Mouse (Mus musculus): Measurements from ENCODE around the gene Olfr24. TPM values are rescaled to one million over a fixed set of nuclear protein-coding genes. Genes with fewer than 3 reads are reported as not detected.
A peak's percentile ranks its signal among the peaks of the same experiment; 100 is the strongest.
"Not testable (repeated sequence)": the region's sequence is repeated elsewhere in the genome, so short reads cannot be mapped to it uniquely, and the experiment has no call there.

Gene Olfr24
- not detected in 2 replicates for polyA plus RNA-seq (2014; fragmentation: Nextera tagmentation; extraction: Ambion mirVana)

DNA sequence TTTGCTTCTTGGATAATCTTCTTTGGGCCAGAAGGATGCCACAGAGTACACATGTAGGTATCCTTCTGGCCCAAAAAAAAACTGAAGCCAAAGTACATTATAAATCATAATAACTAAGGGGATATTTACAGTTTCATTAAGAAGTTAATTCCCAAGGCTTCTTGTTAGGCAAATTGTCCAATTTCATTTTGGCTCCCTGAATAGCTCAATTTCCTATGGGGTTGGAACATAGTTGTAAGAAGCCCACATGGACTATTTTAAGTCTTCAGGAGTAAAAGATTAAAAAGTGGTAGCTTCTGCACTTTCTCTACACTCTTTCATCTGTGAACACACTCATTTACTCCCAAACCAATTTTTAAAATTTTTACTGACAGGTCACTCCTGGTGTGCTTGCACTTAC lies at the start of gene Olfr24:
Olfr24 (minus strand) TSS at position 101 of the 400 bp plus-strand sequence.
- no peak for ATAC-seq (replicated peaks; ENCODE audit: insufficient number of reproducible peaks, low FRiP score, low TSS enrichment, low read depth)

DNA sequence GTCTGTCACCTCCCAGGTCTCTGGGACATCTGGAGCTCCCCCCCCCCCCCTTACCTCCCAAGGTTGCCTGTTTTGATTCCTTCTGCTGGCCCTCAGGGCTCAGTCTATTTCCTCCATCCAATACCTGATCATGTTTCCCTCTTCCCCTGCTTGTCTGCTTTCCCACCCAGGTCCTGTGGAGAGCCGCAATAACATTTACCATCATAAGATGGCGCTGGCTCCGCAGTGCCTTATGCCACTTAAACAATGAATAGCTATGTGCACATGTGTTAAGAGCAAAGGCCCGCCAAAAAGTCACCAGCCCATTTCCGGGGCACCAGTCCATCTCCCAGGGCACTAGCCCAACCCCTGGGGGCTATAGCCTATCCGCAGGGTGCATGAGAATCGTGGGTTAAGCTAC lies 21.5 kb upstream of the Olfr24 start:
- Histone ChIP-seq H3K36me3 (replicated peaks; ENCODE audit: control insufficient read depth, insufficient read depth, low read depth, low read length) (no peaks in the 10 kb centered on the region), H3K4me2 (ENCODE audit: low read depth, low read length) (no peak overlapping the region), H3K27me3 (ENCODE audit: control insufficient read depth, insufficient read depth, low read length) (no peaks in the 10 kb centered on the region), H3K27ac (replicated peaks; ENCODE audit: low read depth, low read length) (no peak overlapping the region), H3K9me3 (replicated peaks; ENCODE audit: control insufficient read depth, low read length) (no peaks in the 10 kb centered on the region; the same call in 1 of the 2 replicates), H3K9ac (replicated peaks; ENCODE audit: low read length) (no peak overlapping the region), H3K4me3 (ENCODE audit: low read depth, low read length) (no peak overlapping the region), H3K4me1 (ENCODE audit: control insufficient read depth, insufficient read depth, low read length) (no peaks in the 10 kb centered on the region)
- DNase-seq (ENCODE audit: low spot score) (no peak), ATAC-seq (replicated peaks; ENCODE audit: insufficient number of reproducible peaks, low FRiP score, low TSS enrichment, low read depth) (no peak)
- 53% methylated on average over 7 of the region's 7 CpGs for WGBS

More for the DNA sequence above, at the start of gene Olfr24:
- no peak for DNase-seq (ENCODE audit: low spot score)
- Histone ChIP-seq H3K36me3 (replicated peaks; ENCODE audit: control insufficient read depth, insufficient read depth, low read depth, low read length) (no peaks in the 10 kb centered on the region), H3K27me3 (ENCODE audit: control insufficient read depth, insufficient read depth, low read length) (no peaks in the 10 kb centered on the region), H3K4me3 (ENCODE audit: low read depth, low read length) (no peak within 1 kb of the TSS), H3K4me2 (ENCODE audit: low read depth, low read length) (no peak within 1 kb of the TSS), H3K4me1 (ENCODE audit: control insufficient read depth, insufficient read depth, low read length) (no peaks in the 10 kb centered on the region), H3K27ac (replicated peaks; ENCODE audit: low read depth, low read length) (no peak within 1 kb of the TSS), H3K9ac (replicated peaks; ENCODE audit: low read length) (no peak within 1 kb of the TSS), H3K9me3 (replicated peaks; ENCODE audit: control insufficient read depth, low read length) (no peaks in the 10 kb centered on the region)

DNA sequence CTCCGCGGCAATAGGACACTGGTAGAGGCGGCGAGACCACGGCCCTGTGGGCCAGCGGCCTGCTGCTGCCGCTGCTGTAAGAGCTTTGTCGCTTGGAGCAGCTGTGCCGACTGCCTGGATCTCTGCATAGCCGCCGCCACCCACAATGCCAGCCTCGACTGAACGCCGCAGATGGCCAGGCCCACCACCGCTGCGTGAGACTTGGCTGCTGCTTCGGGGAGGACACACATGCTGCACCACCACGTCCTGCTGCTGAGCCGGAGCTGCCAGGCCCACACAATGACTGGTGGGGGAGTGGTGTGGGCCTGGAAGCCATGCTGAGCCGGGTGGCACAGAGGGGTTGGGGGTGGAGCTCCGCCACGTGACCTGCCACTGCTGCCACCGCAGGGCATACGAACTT lies 15.7 kb upstream of the Olfr24 start:
- H3K9me3 ChIP-seq (replicated peaks; ENCODE audit: control insufficient read depth, low read length) = no peaks in the 10 kb centered on the region
- no peak for ATAC-seq (replicated peaks; ENCODE audit: insufficient number of reproducible peaks, low FRiP score, low TSS enrichment, low read depth)
- 65% methylated on average over 24 of the region's 24 CpGs for WGBS
- no peak for DNase-seq (ENCODE audit: low spot score)
- H3K4me1 ChIP-seq (ENCODE audit: control insufficient read depth, insufficient read depth, low read length) = no peaks in the 10 kb centered on the region
- H3K27me3 ChIP-seq (ENCODE audit: control insufficient read depth, insufficient read depth, low read length) = no peaks in the 10 kb centered on the region
- no peak overlapping the region for H3K9ac ChIP-seq (replicated peaks; ENCODE audit: low read length)
- no peaks in the 10 kb centered on the region for H3K36me3 ChIP-seq (replicated peaks; ENCODE audit: control insufficient read depth, insufficient read depth, low read depth, low read length)
- no peak overlapping the region for H3K27ac ChIP-seq (replicated peaks; ENCODE audit: low read depth, low read length)
- no peak overlapping the region for H3K4me2 ChIP-seq (ENCODE audit: low read depth, low read length)
- no peak overlapping the region for H3K4me3 ChIP-seq (ENCODE audit: low read depth, low read length)

GRCm38 (mm10) chr9:18778981-18779380 lies 15.2 kb upstream of the Olfr24 start:
- Histone ChIP-seq H3K9me3 (replicated peaks; ENCODE audit: control insufficient read depth, low read length) (no peaks in the 10 kb centered on the region), H3K27ac (replicated peaks; ENCODE audit: low read depth, low read length) (no peak overlapping the region), H3K4me1 (ENCODE audit: control insufficient read depth, insufficient read depth, low read length) (no peaks in the 10 kb centered on the region), H3K36me3 (replicated peaks; ENCODE audit: control insufficient read depth, insufficient read depth, low read depth, low read length) (no peaks in the 10 kb centered on the region), H3K4me3 (ENCODE audit: low read depth, low read length) (no peak overlapping the region), H3K9ac (replicated peaks; ENCODE audit: low read length) (no peak overlapping the region), H3K27me3 (ENCODE audit: control insufficient read depth, insufficient read depth, low read length) (no peaks in the 10 kb centered on the region), H3K4me2 (ENCODE audit: low read depth, low read length) (no peak overlapping the region)
- ATAC-seq (replicated peaks; ENCODE audit: insufficient number of reproducible peaks, low FRiP score, low TSS enrichment, low read depth) (no peak), DNase-seq (ENCODE audit: low spot score) (no peak)
- WGBS = 53% methylated on average over 1 of the region's 1 CpGs

DNA sequence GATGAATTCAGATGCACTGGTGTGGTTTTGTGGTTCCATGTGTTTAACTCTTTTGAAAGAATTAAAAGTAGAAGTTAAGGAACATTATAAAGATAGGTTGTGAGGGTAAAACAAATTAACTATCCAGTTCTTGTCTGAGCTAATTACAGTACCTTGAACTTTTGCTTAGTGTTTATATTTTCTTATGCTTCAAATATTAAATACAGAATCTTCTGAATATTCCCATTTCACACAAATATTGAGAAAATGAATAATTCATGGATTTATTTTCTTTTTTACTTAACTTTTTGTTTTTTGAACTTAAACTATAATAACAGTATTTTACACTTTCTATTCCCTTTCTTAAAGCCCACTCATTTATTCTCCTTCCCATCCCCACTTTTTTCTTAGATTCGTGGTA lies 8.2 kb downstream of the Olfr24 start:
- Histone ChIP-seq H3K4me3 (ENCODE audit: low read depth, low read length) (no peak overlapping the region), H3K27me3 (ENCODE audit: control insufficient read depth, insufficient read depth, low read length) (no peaks in the 10 kb centered on the region), H3K9me3 (replicated peaks; ENCODE audit: control insufficient read depth, low read length) (no peaks in the 10 kb centered on the region), H3K27ac (replicated peaks; ENCODE audit: low read depth, low read length) (no peak overlapping the region), H3K36me3 (replicated peaks; ENCODE audit: control insufficient read depth, insufficient read depth, low read depth, low read length) (no peaks in the 10 kb centered on the region), H3K9ac (replicated peaks; ENCODE audit: low read length) (no peak overlapping the region), H3K4me1 (ENCODE audit: control insufficient read depth, insufficient read depth, low read length) (no peaks in the 10 kb centered on the region), H3K4me2 (ENCODE audit: low read depth, low read length) (no peak overlapping the region)
- no peak for DNase-seq (ENCODE audit: low spot score)
- WGBS = 72% methylated on average over 1 of the region's 1 CpGs
- no peak for ATAC-seq (replicated peaks; ENCODE audit: insufficient number of reproducible peaks, low FRiP score, low TSS enrichment, low read depth)

- H3K4me2 ChIP-seq (ENCODE audit: low read depth, low read length) = no peak overlapping the region
- no peak overlapping the region for H3K27ac ChIP-seq (replicated peaks; ENCODE audit: low read depth, low read length)
- DNase-seq (ENCODE audit: low spot score) = peak; percentile 54
- H3K9me3 ChIP-seq (replicated peaks; ENCODE audit: control insufficient read depth, low read length) = no peaks in the 10 kb centered on the region
- no peaks in the 10 kb centered on the region for H3K27me3 ChIP-seq (ENCODE audit: control insufficient read depth, insufficient read depth, low read length)
- no peaks in the 10 kb centered on the region for H3K4me1 ChIP-seq (ENCODE audit: control insufficient read depth, insufficient read depth, low read length)
- H3K4me3 ChIP-seq (ENCODE audit: low read depth, low read length) = no peak overlapping the region
- no peak for ATAC-seq (replicated peaks; ENCODE audit: insufficient number of reproducible peaks, low FRiP score, low TSS enrichment, low read depth)
- no peak overlapping the region for H3K9ac ChIP-seq (replicated peaks; ENCODE audit: low read length)
- no peaks in the 10 kb centered on the region for H3K36me3 ChIP-seq (replicated peaks; ENCODE audit: control insufficient read depth, insufficient read depth, low read depth, low read length)
- 31% methylated on average over 5 of the region's 5 CpGs for WGBS
Measured at GRCm38 (mm10) chr9:18744639-18745038, 19.2 kb downstream of the Olfr24 start.

GRCm38 (mm10) chr9:18734177-18734576 lies 29.6 kb downstream of the Olfr24 start:
- not testable (repeated sequence) for DNase-seq (ENCODE audit: low spot score); H3K27me3 ChIP-seq (ENCODE audit: control insufficient read depth, insufficient read depth, low read length)
- 77% methylated on average over 2 of the region's 2 CpGs for WGBS

DNA sequence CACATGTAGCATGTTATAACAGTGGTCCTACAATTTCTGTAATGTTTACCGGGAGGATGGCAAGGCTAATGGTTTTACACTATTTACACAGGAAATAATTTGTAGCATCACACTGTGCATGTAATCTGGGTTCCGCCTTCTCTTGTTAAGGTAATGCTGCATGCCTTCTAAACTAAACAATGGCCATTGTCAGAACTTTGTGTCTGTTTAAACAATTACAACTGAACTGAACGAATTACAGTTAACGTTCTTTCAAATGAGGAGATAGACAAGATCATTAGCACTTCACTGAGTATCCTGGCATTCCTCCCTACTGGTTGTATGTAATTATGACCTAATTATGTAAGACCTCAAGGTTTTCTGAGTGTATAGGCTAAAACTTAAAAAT lies 41.1 kb downstream of the Olfr24 start:
- WGBS = 43% methylated on average over 4 of the region's 4 CpGs
- ATAC-seq (replicated peaks; ENCODE audit: insufficient number of reproducible peaks, low FRiP score, low TSS enrichment, low read depth) = no peak

More at GRCm38 (mm10) chr9:18734177-18734576, 29.6 kb downstream of the Olfr24 start:
- not testable (repeated sequence) for H3K4me1 ChIP-seq (ENCODE audit: control insufficient read depth, insufficient read depth, low read length); H3K4me3 ChIP-seq (ENCODE audit: low read depth, low read length); H3K36me3 ChIP-seq (replicated peaks; ENCODE audit: control insufficient read depth, insufficient read depth, low read depth, low read length); H3K9ac ChIP-seq (replicated peaks; ENCODE audit: low read length); H3K9me3 ChIP-seq (replicated peaks; ENCODE audit: control insufficient read depth, low read length); H3K27ac ChIP-seq (replicated peaks; ENCODE audit: low read depth, low read length); ATAC-seq (replicated peaks; ENCODE audit: insufficient number of reproducible peaks, low FRiP score, low TSS enrichment, low read depth); H3K4me2 ChIP-seq (ENCODE audit: low read depth, low read length)

More for the DNA sequence above, 41.1 kb downstream of the Olfr24 start:
- Histone ChIP-seq H3K4me2 (ENCODE audit: low read depth, low read length) (no peak overlapping the region), H3K27ac (replicated peaks; ENCODE audit: low read depth, low read length) (no peak overlapping the region), H3K4me1 (ENCODE audit: control insufficient read depth, insufficient read depth, low read length) (no peaks in the 10 kb centered on the region), H3K36me3 (replicated peaks; ENCODE audit: control insufficient read depth, insufficient read depth, low read depth, low read length) (no peaks in the 10 kb centered on the region), H3K4me3 (ENCODE audit: low read depth, low read length) (no peak overlapping the region), H3K9me3 (replicated peaks; ENCODE audit: control insufficient read depth, low read length) (no peaks in the 10 kb centered on the region), H3K9ac (replicated peaks; ENCODE audit: low read length) (no peak overlapping the region), H3K27me3 (ENCODE audit: control insufficient read depth, insufficient read depth, low read length) (no peaks in the 10 kb centered on the region)
- no peak for DNase-seq (ENCODE audit: low spot score)
